Mouse (Mus musculus) liver, embryonic 12.5 days (tissue): ENCODE measurements at regions not wholly inside any gene's neighbourhood (a gene's known extent, or its start where the extent isn't known, plus 50 kb on each side); places are given as distances from the start of the nearest gene placed in this dataset.

Experiments
- ATAC-seq: fragments of 200-750 bp; cut with Nextera tagmentation; 2 replicates; pipeline ENCODE4 v1.8.0; 2017; ENCODE audit warnings: moderate number of reproducible peaks, mild to moderate bottlenecking, moderate library complexity
- H3K27ac ChIP-seq: fragments of 300-500 bp; sonication (generic); 2 replicates; pipeline ENCODE4 v1.5.1; 2016; ENCODE audit warnings: mild to moderate bottlenecking
- H3K27me3 ChIP-seq: fragments of 300-500 bp; sonication (generic); replicated peaks from 2 replicates; pipeline ENCODE4 v1.6.1; 2016; ENCODE audit warnings: mild to moderate bottlenecking, moderate library complexity
- H3K36me3 ChIP-seq: fragments of 300-500 bp; sonication (generic); 2 replicates; pipeline ENCODE4 v1.6.1; 2016; ENCODE audit warnings: mild to moderate bottlenecking, moderate library complexity
- H3K4me1 ChIP-seq: fragments of 300-500 bp; sonication (generic); 2 replicates; pipeline ENCODE4 v1.6.1; 2016
- H3K4me2 ChIP-seq: fragments of 300-500 bp; sonication (generic); 2 replicates; pipeline ENCODE4 v1.6.1; 2016; ENCODE audit warnings: mild to moderate bottlenecking, moderate library complexity
- H3K4me3 ChIP-seq: fragments of 300-500 bp; sonication (generic); 2 replicates; pipeline ENCODE4 v1.5.1; 2016; ENCODE audit warnings: mild to moderate bottlenecking, moderate library complexity
- H3K9ac ChIP-seq: fragments of 300-500 bp; sonication (generic); 2 replicates; pipeline ENCODE4 v1.6.1; 2016; ENCODE audit warnings: mild to moderate bottlenecking, moderate library complexity
- H3K9me3 ChIP-seq: fragments of 300-500 bp; sonication (generic); replicated peaks from 2 replicates; pipeline ENCODE4 v1.6.1; 2016; ENCODE audit warnings: mild to moderate bottlenecking, moderate library complexity
- WGBS: fragments of 180-500 bp; shearing (Covaris S2); methylation state at CpG from one replicate; pipeline ENCODE4 v1.1.7; 2016; ENCODE audit not compliant: insufficient replicate concordance; 5-methylcytosine and 5-hydroxymethylcytosine counted together

DNA sequence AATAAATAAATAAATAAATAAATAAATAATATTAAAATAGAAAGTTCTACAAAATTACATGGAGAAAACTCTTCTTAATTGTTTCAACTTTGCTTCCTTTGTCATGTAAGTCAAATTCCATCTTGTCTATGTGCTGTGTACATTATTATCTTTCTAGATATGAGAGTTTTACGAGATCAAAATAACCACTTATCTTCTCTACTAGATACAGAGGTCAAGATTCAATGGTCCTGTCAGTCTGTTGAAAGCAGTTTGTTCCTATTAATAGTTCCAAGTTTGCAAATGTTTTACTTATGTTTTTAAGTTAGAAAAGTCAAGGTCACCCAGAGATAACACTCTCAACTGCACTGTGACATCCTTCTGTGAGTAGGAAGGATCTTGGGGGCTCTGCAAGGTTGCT, 650.1 kb upstream of the Cited2 start:
- no peak overlapping the region for H3K27ac ChIP-seq
- no peak overlapping the region for H3K9ac ChIP-seq
- H3K4me3 ChIP-seq, result no peak overlapping the region
- no peak overlapping the region for H3K4me2 ChIP-seq
- no peaks in the 10 kb centered on the region for H3K4me1 ChIP-seq
- 49% methylated on average over 1 of the region's 1 CpGs for WGBS
- ATAC-seq, result no peak
- H3K27me3 ChIP-seq, result no peaks in the 10 kb centered on the region
- no peaks in the 10 kb centered on the region for H3K9me3 ChIP-seq
- H3K36me3 ChIP-seq, result no peaks in the 10 kb centered on the region

DNA sequence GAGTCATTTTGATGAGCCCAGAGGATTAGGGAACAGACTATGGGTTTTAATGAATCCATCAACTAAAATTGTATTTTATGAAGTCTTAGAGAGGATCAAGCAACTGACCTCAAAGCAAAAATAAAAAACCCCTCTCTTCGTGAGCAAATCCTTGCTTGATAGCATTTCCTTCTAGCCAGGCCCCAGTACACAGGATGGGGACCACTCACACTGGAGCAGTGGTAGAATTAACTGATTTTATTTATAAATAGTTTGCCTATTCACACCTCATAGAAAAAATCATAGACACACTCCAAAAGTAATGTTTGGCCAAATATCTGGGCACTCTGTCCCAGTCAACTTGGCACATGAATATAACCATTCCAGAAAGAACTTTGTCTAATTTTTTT, 649.0 kb upstream of the Cited2 start:
- H3K9ac ChIP-seq, result no peak overlapping the region
- H3K9me3 ChIP-seq, result no peaks in the 10 kb centered on the region
- H3K27ac ChIP-seq, result no peak overlapping the region
- no peaks in the 10 kb centered on the region for H3K27me3 ChIP-seq
- no peaks in the 10 kb centered on the region for H3K36me3 ChIP-seq
- H3K4me3 ChIP-seq, result no peak overlapping the region
- 52% methylated on average over 1 of the region's 1 CpGs for WGBS
- no peak for ATAC-seq
- no peaks in the 10 kb centered on the region for H3K4me1 ChIP-seq
- no peak overlapping the region for H3K4me2 ChIP-seq

DNA sequence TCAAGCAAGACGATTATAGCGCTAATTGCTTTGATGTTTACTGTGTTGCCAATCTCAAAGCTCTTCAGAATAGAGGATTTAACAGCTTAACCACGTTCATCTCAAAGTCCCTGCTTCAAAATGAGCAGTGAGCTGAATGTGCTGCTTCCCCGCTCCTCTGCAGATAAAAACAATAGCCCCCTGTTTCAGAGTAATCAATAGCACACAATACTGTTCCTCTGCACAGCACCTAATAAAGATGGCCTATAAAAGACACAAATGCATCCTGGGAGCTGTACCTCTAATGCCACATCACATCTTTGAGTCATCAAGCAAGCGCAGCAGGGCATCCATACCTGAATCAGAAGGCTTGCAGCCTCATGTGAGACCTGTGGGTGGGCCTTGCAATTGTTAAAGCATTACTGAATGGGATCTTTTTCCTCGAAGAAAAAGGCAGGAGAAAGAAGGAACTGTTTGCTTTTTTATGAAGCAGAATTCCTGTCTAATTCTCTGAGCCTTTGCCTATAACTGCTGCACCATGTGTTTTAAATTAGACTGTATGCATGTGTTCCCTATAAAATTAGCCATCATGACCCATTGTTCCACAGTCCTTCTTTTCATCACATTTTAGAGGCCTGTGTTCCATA, 648.5 kb upstream of the Cited2 start:
- Histone ChIP-seq H3K9me3 (no peaks in the 10 kb centered on the region), H3K4me1 (no peaks in the 10 kb centered on the region), H3K36me3 (no peaks in the 10 kb centered on the region), H3K9ac (no peak overlapping the region), H3K27ac (no peak overlapping the region), H3K27me3 (no peaks in the 10 kb centered on the region), H3K4me3 (no peak overlapping the region), H3K4me2 (no peak overlapping the region)
- ATAC-seq, result no peak
- whole genome bisulfite sequencing, result 64% methylated on average over 6 of the region's 6 CpGs

DNA sequence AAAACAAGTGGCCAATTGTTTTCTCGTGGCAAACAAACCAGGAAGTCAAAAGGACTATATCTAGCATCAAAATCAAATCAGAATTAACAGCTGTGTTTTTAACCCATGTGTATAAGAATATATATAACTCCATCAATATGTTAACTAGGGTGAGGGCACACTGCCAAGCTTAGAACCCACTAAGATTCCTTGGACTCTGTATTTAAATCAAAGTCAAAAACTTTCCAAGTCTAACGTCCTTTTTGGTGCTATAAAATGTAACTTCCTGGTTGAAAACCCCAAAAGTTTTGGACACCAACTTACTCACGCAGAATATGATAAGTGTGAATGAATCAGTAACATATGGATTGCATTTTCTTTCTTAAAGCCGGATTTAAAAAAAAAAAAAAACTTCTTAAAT, 647.9 kb upstream of the Cited2 start:
- H3K36me3 ChIP-seq, result no peaks in the 10 kb centered on the region
- 59% methylated on average over 4 of the region's 4 CpGs for WGBS
- H3K4me2 ChIP-seq, result no peak overlapping the region
- no peak overlapping the region for H3K4me3 ChIP-seq
- no peak for ATAC-seq
- no peaks in the 10 kb centered on the region for H3K4me1 ChIP-seq
- H3K9ac ChIP-seq, result no peak overlapping the region
- H3K27me3 ChIP-seq, result no peaks in the 10 kb centered on the region
- no peak overlapping the region for H3K27ac ChIP-seq
- H3K9me3 ChIP-seq, result no peaks in the 10 kb centered on the region

DNA sequence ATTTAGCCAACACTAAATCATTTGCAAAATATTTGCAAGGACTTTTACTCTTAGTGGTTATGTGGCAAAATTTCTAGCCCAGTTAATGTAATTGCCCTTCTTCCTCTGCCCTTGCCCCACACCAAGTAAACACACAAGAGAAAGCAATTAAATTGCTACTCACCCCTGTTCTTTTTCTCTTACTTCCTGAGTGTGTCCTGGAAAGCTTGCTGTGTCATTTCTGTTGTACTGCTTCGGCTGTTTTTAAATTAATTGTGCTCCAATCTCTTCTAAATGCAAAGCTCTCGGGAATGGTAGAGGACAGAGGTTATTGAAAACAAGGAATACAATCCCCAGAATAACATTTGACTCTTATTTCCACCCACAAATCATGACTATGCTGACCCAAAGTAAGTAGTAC, 647.4 kb upstream of the Cited2 start:
- Histone ChIP-seq H3K27me3 (no peaks in the 10 kb centered on the region), H3K4me3 (no peak overlapping the region), H3K36me3 (no peaks in the 10 kb centered on the region), H3K9ac (no peak overlapping the region), H3K9me3 (no peaks in the 10 kb centered on the region), H3K4me2 (no peak overlapping the region), H3K27ac (no peak overlapping the region), H3K4me1 (no peaks in the 10 kb centered on the region)
- WGBS, result 36% methylated on average over 2 of the region's 2 CpGs
- ATAC-seq, result no peak

DNA sequence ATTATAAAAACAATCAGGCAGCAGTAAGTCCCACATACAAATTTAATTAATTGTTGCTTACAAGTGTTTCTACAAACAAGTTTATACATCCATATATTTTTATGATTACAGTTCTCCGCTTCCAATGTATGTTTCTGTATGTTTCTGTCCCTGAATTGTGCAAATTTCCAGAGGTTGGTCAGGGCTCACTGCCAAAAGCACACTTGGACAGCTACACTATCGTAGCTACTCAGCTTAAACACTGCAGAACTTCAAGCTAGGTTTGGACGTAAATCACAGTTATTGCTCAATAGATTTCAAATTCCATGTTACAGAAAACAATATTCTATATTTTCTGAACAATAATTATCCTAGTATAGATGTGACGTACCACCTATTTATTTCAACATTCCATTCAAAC, 646.8 kb upstream of the Cited2 start:
- Histone ChIP-seq H3K27ac (no peak overlapping the region), H3K27me3 (no peaks in the 10 kb centered on the region), H3K4me2 (no peak overlapping the region), H3K4me3 (no peak overlapping the region), H3K9ac (no peak overlapping the region), H3K9me3 (no peaks in the 10 kb centered on the region), H3K36me3 (no peaks in the 10 kb centered on the region), H3K4me1 (no peaks in the 10 kb centered on the region)
- ATAC-seq, result no peak
- WGBS, result 69% methylated on average over 4 of the region's 4 CpGs

DNA sequence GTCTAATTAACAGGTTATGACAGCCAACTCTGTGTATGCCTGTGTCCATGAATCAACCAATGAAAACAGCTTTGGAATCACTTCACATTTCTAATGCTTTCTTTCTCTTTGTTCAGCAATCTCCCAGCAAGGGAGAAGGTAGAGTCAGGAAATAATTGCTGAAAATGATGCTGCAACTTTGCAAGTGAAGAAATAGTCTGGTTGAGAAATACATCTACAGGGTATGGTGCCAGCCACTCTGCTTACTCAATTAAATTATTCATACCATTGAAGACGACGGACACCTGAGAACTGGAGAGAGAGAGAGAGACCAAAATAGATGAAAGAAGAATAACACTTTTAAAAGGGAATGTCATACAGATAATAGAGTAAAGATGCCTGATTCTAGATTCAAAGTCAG, 645.4 kb upstream of the Cited2 start:
- Histone ChIP-seq H3K4me2 (no peak overlapping the region), H3K36me3 (no peaks in the 10 kb centered on the region), H3K4me1 (no peaks in the 10 kb centered on the region), H3K27me3 (no peaks in the 10 kb centered on the region), H3K27ac (no peak overlapping the region), H3K4me3 (no peak overlapping the region), H3K9me3 (no peaks in the 10 kb centered on the region), H3K9ac (no peak overlapping the region)
- WGBS, result 70% methylated on average over 2 of the region's 2 CpGs
- ATAC-seq, result no peak

DNA sequence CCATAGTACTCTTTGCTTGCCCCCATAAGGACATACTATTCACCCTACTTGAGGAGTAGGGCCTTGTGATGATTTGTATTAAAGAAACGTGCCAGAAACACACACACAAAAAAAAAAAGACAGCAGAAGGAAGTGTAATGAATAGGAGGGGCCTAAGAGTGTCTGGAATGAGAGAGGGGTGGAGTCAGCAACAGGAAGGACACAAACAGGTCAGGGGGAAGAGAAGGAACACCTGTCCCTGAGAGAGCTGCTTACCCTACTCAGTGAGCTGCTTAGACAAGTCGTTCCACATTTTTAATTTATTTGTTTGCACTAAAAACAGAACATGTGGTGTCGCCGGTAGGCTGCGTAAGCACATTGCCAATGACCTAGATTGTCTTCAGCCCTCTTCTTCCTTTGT, 642.2 kb upstream of the Cited2 start:
- Histone ChIP-seq H3K9ac (no peak overlapping the region), H3K36me3 (no peaks in the 10 kb centered on the region), H3K27me3 (no peaks in the 10 kb centered on the region), H3K4me1 (no peaks in the 10 kb centered on the region), H3K9me3 (no peaks in the 10 kb centered on the region), H3K4me2 (no peak overlapping the region), H3K4me3 (no peak overlapping the region), H3K27ac (no peak overlapping the region)
- no peak for ATAC-seq
- WGBS, result 70% methylated on average over 5 of the region's 5 CpGs

DNA sequence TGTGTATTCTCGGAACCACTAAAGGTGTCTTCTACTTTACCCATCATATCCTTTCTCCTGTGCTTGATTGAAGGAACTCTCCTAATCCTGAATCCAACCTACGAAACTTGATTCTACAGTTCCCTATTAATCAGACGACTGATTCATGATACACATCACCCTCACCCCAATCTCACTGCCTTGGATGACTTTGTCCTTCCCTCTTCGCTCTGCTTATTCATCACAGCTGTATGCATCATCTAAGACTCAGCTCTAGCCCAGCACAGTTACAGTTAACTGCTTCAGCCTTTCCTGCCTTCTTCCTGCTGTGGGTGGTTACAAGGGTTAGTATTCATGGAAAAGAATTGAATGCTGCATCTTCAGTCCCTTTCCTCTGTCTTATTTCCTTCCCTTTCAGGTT, 640.1 kb upstream of the Cited2 start:
- no peak overlapping the region for H3K4me2 ChIP-seq
- no peak overlapping the region for H3K9ac ChIP-seq
- H3K27ac ChIP-seq, result no peak overlapping the region
- no peaks in the 10 kb centered on the region for H3K36me3 ChIP-seq
- H3K4me1 ChIP-seq, result no peaks in the 10 kb centered on the region
- no peaks in the 10 kb centered on the region for H3K27me3 ChIP-seq
- H3K9me3 ChIP-seq, result no peaks in the 10 kb centered on the region
- no peak for ATAC-seq
- H3K4me3 ChIP-seq, result no peak overlapping the region
- 70% methylated on average over 4 of the region's 4 CpGs for WGBS

DNA sequence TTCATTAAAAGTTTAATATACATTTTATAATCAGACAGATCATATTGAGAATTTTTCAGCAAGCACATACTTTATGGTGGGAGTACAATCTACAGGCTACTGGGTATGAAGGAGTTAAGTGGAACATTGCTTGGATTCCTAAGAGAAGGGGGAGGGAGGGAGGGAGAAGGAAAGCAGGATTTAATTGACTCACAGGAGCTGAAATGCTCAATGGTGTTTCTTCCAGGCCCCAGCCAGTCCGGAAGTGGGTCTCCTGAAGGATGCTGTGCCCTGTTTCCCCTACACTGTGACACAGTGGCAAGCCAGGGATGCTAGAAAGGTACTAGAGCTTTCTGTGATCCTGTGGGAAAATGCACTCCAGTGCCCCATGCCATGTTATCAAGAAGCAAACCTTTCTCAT, 621.0 kb upstream of the Cited2 start:
- Histone ChIP-seq H3K36me3 (no peaks in the 10 kb centered on the region), H3K4me3 (no peak overlapping the region), H3K4me1 (no peaks in the 10 kb centered on the region), H3K9me3 (no peaks in the 10 kb centered on the region), H3K9ac (no peak overlapping the region), H3K4me2 (no peak overlapping the region), H3K27ac (no peak overlapping the region), H3K27me3 (no peaks in the 10 kb centered on the region)
- ATAC-seq, result no peak
- WGBS, result 56% methylated on average over 1 of the region's 1 CpGs

DNA sequence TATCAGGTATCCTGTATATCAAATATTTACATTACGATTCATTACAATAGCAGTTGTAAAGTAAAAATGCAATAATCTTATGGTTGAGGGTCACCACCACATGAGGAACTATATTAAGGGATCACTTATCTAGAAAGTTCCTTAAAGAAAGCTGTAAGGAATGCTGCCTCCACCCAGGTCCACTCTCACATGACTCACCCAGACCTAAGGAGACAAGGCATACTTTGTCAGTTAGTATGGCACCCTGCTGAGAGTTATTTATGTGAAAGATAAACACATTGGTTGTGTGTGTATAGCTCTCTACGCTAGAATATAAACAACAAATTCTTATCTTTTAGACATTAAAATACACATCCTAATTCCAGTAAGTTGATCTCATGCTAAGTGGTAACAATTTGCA, 619.6 kb upstream of the Cited2 start:
- no peak overlapping the region for H3K9ac ChIP-seq
- no peak for ATAC-seq
- no peaks in the 10 kb centered on the region for H3K4me1 ChIP-seq
- WGBS, result 59% methylated on average over 2 of the region's 2 CpGs
- H3K36me3 ChIP-seq, result no peaks in the 10 kb centered on the region
- no peaks in the 10 kb centered on the region for H3K9me3 ChIP-seq
- H3K27ac ChIP-seq, result no peak overlapping the region
- no peaks in the 10 kb centered on the region for H3K27me3 ChIP-seq
- H3K4me3 ChIP-seq, result no peak overlapping the region
- no peak overlapping the region for H3K4me2 ChIP-seq

DNA sequence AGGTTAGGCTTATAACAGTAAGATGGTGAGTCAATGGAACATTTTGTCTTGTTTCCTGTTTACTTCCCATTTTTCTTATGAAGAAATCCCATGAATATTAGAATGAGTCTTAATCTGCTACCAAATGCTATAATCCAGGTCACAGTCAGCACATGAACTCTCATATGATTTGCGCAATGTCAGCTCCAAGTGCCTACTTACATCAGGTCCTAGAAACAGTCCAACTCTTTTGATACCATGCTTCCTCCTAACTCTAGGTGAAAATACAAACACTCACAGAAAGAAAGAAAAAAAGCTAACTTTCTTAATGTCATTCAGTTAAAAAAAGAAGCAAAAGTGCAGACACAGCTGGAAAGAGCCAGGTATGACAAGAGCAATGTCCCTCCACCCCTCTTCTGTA, 616.2 kb upstream of the Cited2 start:
- WGBS, result 83% methylated on average over 1 of the region's 1 CpGs
- no peak for ATAC-seq
- Histone ChIP-seq H3K9ac (no peak overlapping the region), H3K27ac (no peak overlapping the region), H3K9me3 (no peaks in the 10 kb centered on the region), H3K4me2 (no peak overlapping the region), H3K4me1 (no peaks in the 10 kb centered on the region), H3K36me3 (no peaks in the 10 kb centered on the region), H3K27me3 (no peaks in the 10 kb centered on the region), H3K4me3 (no peak overlapping the region)

DNA sequence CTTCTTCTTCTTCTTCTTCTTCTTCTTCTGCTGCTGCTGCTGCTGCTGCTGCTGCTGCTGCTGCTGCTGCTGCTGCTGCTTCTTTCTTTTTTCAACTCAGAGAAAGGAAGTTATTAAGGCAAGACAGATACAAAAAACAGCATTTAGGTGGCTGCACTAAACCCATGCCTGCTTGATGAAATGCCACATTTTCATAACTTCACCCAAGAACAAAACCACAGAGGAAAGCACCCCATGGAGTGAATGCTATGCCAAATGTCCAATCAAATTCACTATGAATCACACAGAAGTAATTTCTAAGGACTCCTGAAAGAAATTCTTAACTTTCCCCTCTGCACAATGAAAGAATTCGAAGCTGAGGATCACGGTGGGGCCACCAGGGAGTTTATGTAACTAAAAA, 611.9 kb upstream of the Cited2 start:
- H3K36me3 ChIP-seq, result no peaks in the 10 kb centered on the region
- no peak for ATAC-seq
- 59% methylated on average over 2 of the region's 2 CpGs for WGBS
- H3K27ac ChIP-seq, result no peak overlapping the region
- H3K9ac ChIP-seq, result no peak overlapping the region
- no peaks in the 10 kb centered on the region for H3K4me1 ChIP-seq
- H3K4me2 ChIP-seq, result no peak overlapping the region
- no peaks in the 10 kb centered on the region for H3K27me3 ChIP-seq
- H3K4me3 ChIP-seq, result no peak overlapping the region
- no peaks in the 10 kb centered on the region for H3K9me3 ChIP-seq
